Mouse (Mus musculus): ENCODE results near the gene Plagl2. TPM values are rescaled to one million over a fixed set of nuclear protein-coding genes. Genes with fewer than 3 reads are reported as not detected.
"Not testable (repeated sequence)": the region's sequence is repeated elsewhere in the genome, so short reads cannot be mapped to it uniquely, and the experiment has no call there.

Gene Plagl2
- total RNA-seq (2015) (40.6 and 43.8 TPM in 2 replicates), total RNA-seq (2017) (5.7 and 9.1 TPM in 2 replicates)

- peak; percentile 87 for ATAC-seq (ENCODE audit: poor library complexity, severe bottlenecking)
These were observed at the start of gene Plagl2, which contains the start of gene Pofut1 for GRCm38 (mm10) chr2:153241250-153242014. Gene Plagl2 (minus strand): TSS chr2:153241426. Gene Pofut1 (plus strand): TSS chr2:153241533.

- no peak for ATAC-seq (ENCODE audit: poor library complexity, severe bottlenecking)
These were observed 46.6 kb upstream of the Plagl2 start for GRCm38 (mm10) chr2:153287835-153288234.

GRCm38 (mm10) chr2:153286524-153286923 is 45.3 kb upstream of the Plagl2 start:
- ATAC-seq (ENCODE audit: poor library complexity, severe bottlenecking): peak; percentile 23; the same call in 1 of the 2 replicates

- peak; percentile 58 for ATAC-seq (ENCODE audit: poor library complexity, severe bottlenecking)
These were observed 42.7 kb upstream of the Plagl2 start for GRCm38 (mm10) chr2:153283919-153284318.

GRCm38 (mm10) chr2:153278357-153278756 is 37.1 kb upstream of the Plagl2 start:
- no peak for ATAC-seq (ENCODE audit: poor library complexity, severe bottlenecking)

- ATAC-seq (ENCODE audit: poor library complexity, severe bottlenecking): not testable (repeated sequence)
These were observed 35.6 kb upstream of the Plagl2 start for GRCm38 (mm10) chr2:153276846-153277245.

GRCm38 (mm10) chr2:153276440-153276839 is 35.2 kb upstream of the Plagl2 start:
- ATAC-seq (ENCODE audit: poor library complexity, severe bottlenecking): no peak

GRCm38 (mm10) chr2:153275577-153275976 is 34.4 kb upstream of the Plagl2 start:
- not testable (repeated sequence) for ATAC-seq (ENCODE audit: poor library complexity, severe bottlenecking)

- no peak for ATAC-seq (ENCODE audit: poor library complexity, severe bottlenecking)
These were observed 33.7 kb upstream of the Plagl2 start for GRCm38 (mm10) chr2:153274919-153275247.

GRCm38 (mm10) chr2:153274200-153274918 is 33.1 kb upstream of the Plagl2 start:
- ATAC-seq (ENCODE audit: poor library complexity, severe bottlenecking): not testable (repeated sequence)

GRCm38 (mm10) chr2:153270231-153270915 is 29.1 kb upstream of the Plagl2 start:
- ATAC-seq (ENCODE audit: poor library complexity, severe bottlenecking): peak; percentile 38

GRCm38 (mm10) chr2:153267331-153267730 is 26.1 kb upstream of the Plagl2 start:
- peak; percentile 61 for ATAC-seq (ENCODE audit: poor library complexity, severe bottlenecking)

- peak; percentile 67 for ATAC-seq (ENCODE audit: poor library complexity, severe bottlenecking)
These were observed 21.8 kb upstream of the Plagl2 start for GRCm38 (mm10) chr2:153263053-153263452.

GRCm38 (mm10) chr2:153259864-153260674 is 18.8 kb upstream of the Plagl2 start:
- peak; percentile 19; the same call in 1 of the 2 replicates for ATAC-seq (ENCODE audit: poor library complexity, severe bottlenecking)

GRCm38 (mm10) chr2:153259030-153259863 is 18.0 kb upstream of the Plagl2 start:
- ATAC-seq (ENCODE audit: poor library complexity, severe bottlenecking): peak; percentile 86

GRCm38 (mm10) chr2:153256604-153257003 is 15.4 kb upstream of the Plagl2 start:
- ATAC-seq (ENCODE audit: poor library complexity, severe bottlenecking): no peak

- no peak for ATAC-seq (ENCODE audit: poor library complexity, severe bottlenecking)
These were observed 8.5 kb upstream of the Plagl2 start for GRCm38 (mm10) chr2:153249751-153250150.

GRCm38 (mm10) chr2:153242156-153242555 is 930 bp upstream of the Plagl2 start:
- no peak for ATAC-seq (ENCODE audit: poor library complexity, severe bottlenecking)

- 0 out of 2 replicates have a peak, but pooled peaks have one; percentile 10 for ATAC-seq (ENCODE audit: poor library complexity, severe bottlenecking)
These were observed 458 bp downstream of the Plagl2 start for GRCm38 (mm10) chr2:153240701-153241235.
